Mouse (Mus musculus) liver, adult 2 months (tissue): ENCODE measurements at regions not wholly inside any gene's neighbourhood (a gene's known extent, or its start where the extent isn't known, plus 50 kb on each side); places are given as distances from the start of the nearest gene placed in this dataset.

ENCODE experiments used
- CTCF ChIP-seq: fragments of 200-500 bp; IDR thresholded peaks from 2 replicates; pipeline ENCODE4 v1.5.1; 2011; ENCODE audit warnings: low read depth, low read length, control low read depth
- POLR2A ChIP-seq: fragments of 200-500 bp; IDR thresholded peaks from 2 replicates; pipeline ENCODE4 v1.6.1; 2011; ENCODE audit warnings: low read length, control low read depth; ENCODE audit not compliant: insufficient read depth; ENCODE audit errors: extremely low read depth

- no peak for TF ChIP-seq POLR2A
- TF ChIP-seq CTCF, result no peak
These were observed 179.6 kb upstream of the Gm10295 start for GRCm38 (mm10) chr7:71530922-71531321.
